Mouse (Mus musculus) MEL (cell line): ENCODE results near the gene Nfkbib. TPM values are rescaled to one million over a fixed set of nuclear protein-coding genes. Genes with fewer than 3 reads are reported as not detected.

ENCODE experiments used
- DNase-seq: peaks from one replicate; pipeline ENCODE4 v3.0.0; 2011; ENCODE audit warnings: low read depth, low spot score
- H3K27ac ChIP-seq: 2 replicates; pipeline ENCODE4 v1.5.1; 2012; ENCODE audit warnings: low read depth, mild to moderate bottlenecking, control low read depth, low read length, moderate library complexity; ENCODE audit not compliant: control insufficient read depth
- H3K27me3 ChIP-seq, 2 experiments: fragments of 150-350 bp in 1 of 2; sonication (generic) in 1 of 2; 2 replicates each; pipeline ENCODE4 v1.6.1; 2012; ENCODE audit warnings: low read length in 2 of 2, mild to moderate bottlenecking in 2 of 2, improper control_type of control experiment in 1 of 2, moderate library complexity in 1 of 2; ENCODE audit not compliant: insufficient read depth in 2 of 2, control insufficient read depth in 1 of 2
- H3K36me3 ChIP-seq, 2 experiments: 2 replicates each; pipeline ENCODE4 v1.6.1; 2012 to 2014; ENCODE audit warnings: low read length in 2 of 2, improper control_type of control experiment in 1 of 2, inconsistent platforms in 1 of 2, mild to moderate bottlenecking in 1 of 2; ENCODE audit not compliant: insufficient read depth in 2 of 2, control insufficient read depth in 1 of 2
- H3K4me1 ChIP-seq, 2 experiments: fragments of 150-350 bp in 1 of 2; sonication (generic) in 1 of 2; 2 replicates each; pipeline ENCODE4 v1.6.1; 2012; ENCODE audit warnings: low read length in 2 of 2, improper control_type of control experiment in 1 of 2, mild to moderate bottlenecking in 1 of 2; ENCODE audit not compliant: insufficient read depth in 2 of 2, control insufficient read depth in 1 of 2
- H3K4me3 ChIP-seq, 2 experiments: fragments of 150-350 bp in 1 of 2; sonication (generic) in 1 of 2; 2 replicates each; pipeline ENCODE4 v1.5.1; 2012; ENCODE audit warnings: low read depth in 2 of 2, low read length in 2 of 2, mild to moderate bottlenecking in 2 of 2, moderate library complexity in 2 of 2, control low read depth in 1 of 2, improper control_type of control experiment in 1 of 2; ENCODE audit not compliant: control insufficient read depth in 1 of 2, insufficient read depth in 1 of 2
- H3K79me2 ChIP-seq: 2 replicates; pipeline ENCODE4 v1.6.1; 2012; ENCODE audit warnings: mild to moderate bottlenecking, low read length, moderate library complexity; ENCODE audit not compliant: control insufficient read depth, poor library complexity, insufficient read depth
- H3K9ac ChIP-seq: 2 replicates; pipeline ENCODE4 v1.6.1; 2012; ENCODE audit warnings: low read depth, mild to moderate bottlenecking, control low read depth, low read length, moderate library complexity; ENCODE audit not compliant: control insufficient read depth, poor library complexity, severe bottlenecking
- H3K9me3 ChIP-seq: fragments of 150-350 bp; sonication (generic); replicated peaks from 2 replicates; pipeline ENCODE4 v1.6.1; 2012; ENCODE audit warnings: mild to moderate bottlenecking, low read length, improper control_type of control experiment, moderate library complexity; ENCODE audit not compliant: insufficient read depth
- BHLHE40 ChIP-seq: IDR thresholded peaks from 2 replicates; pipeline ENCODE4 v1.6.1; 2012; ENCODE audit warnings: low read depth, mild to moderate bottlenecking, inconsistent platforms, low read length, improper control_type of control experiment, borderline replicate concordance
- CHD2 ChIP-seq: IDR thresholded peaks from 2 replicates; pipeline ENCODE4 v1.6.1; 2011; ENCODE audit warnings: low read length, improper control_type of control experiment
- CTCF ChIP-seq, 3 experiments: IDR thresholded peaks in 2 of 3; conservative IDR thresholded peaks in 1 of 3; 2 replicates each; pipeline ENCODE4 v1.5.1; 2011 to 2012; ENCODE audit warnings: low read length in 3 of 3, low read depth in 2 of 3, mild to moderate bottlenecking in 2 of 3, improper control_type of control experiment in 1 of 3, inconsistent platforms in 1 of 3, mixed read lengths in 1 of 3, moderate library complexity in 1 of 3; ENCODE audit not compliant: control insufficient read depth in 1 of 3, insufficient read depth in 1 of 3, poor library complexity in 1 of 3, severe bottlenecking in 1 of 3
- E2F4 ChIP-seq: IDR thresholded peaks from 2 replicates; pipeline ENCODE4 v1.6.1; 2011; ENCODE audit warnings: low read depth, low read length, improper control_type of control experiment, borderline replicate concordance
- EP300 ChIP-seq, 2 experiments: IDR thresholded peaks; 2 replicates each; pipeline ENCODE4 v1.6.1; 2011; ENCODE audit warnings: improper control_type of control experiment in 2 of 2, low read length in 2 of 2, low read depth in 1 of 2, mild to moderate bottlenecking in 1 of 2
- ETS1 ChIP-seq: IDR thresholded peaks from 2 replicates; pipeline ENCODE4 v1.6.1; 2012; ENCODE audit warnings: low read depth, mild to moderate bottlenecking, inconsistent platforms, low read length, improper control_type of control experiment, moderate library complexity
- GATA1 ChIP-seq: IDR thresholded peaks from 2 replicates; pipeline ENCODE4 v1.6.1; 2011; ENCODE audit warnings: low read depth, low read length, improper control_type of control experiment
- HCFC1 ChIP-seq: IDR thresholded peaks from 2 replicates; pipeline ENCODE4 v1.6.1; 2012; ENCODE audit warnings: low read depth, mild to moderate bottlenecking, inconsistent platforms, low read length, improper control_type of control experiment, moderate library complexity
- KAT2A ChIP-seq: conservative IDR thresholded peaks from 2 replicates; pipeline ENCODE4 v1.6.1; 2012; ENCODE audit warnings: low read depth, low read length, improper control_type of control experiment, inconsistent platforms
- MAX ChIP-seq: IDR thresholded peaks from 2 replicates; pipeline ENCODE4 v1.6.1; 2011; ENCODE audit warnings: low read length, improper control_type of control experiment
- MAZ ChIP-seq: IDR thresholded peaks from 2 replicates; pipeline ENCODE4 v1.6.1; 2012; ENCODE audit warnings: low read depth, mild to moderate bottlenecking, inconsistent platforms, low read length, improper control_type of control experiment
- MEF2A ChIP-seq: IDR thresholded peaks from 2 replicates; pipeline ENCODE4 v1.6.1; 2014; ENCODE audit warnings: low read depth, mild to moderate bottlenecking, inconsistent platforms, low read length, improper control_type of control experiment; ENCODE audit not compliant: poor library complexity, insufficient replicate concordance, severe bottlenecking; ENCODE audit errors: extremely low read depth
- MXI1 ChIP-seq: IDR thresholded peaks from 2 replicates; pipeline ENCODE4 v1.6.1; 2011; ENCODE audit warnings: mild to moderate bottlenecking, low read depth, low read length, improper control_type of control experiment
- MYB ChIP-seq: IDR thresholded peaks from 2 replicates; pipeline ENCODE4 v1.6.1; 2011; ENCODE audit warnings: mild to moderate bottlenecking, low read depth, low read length, improper control_type of control experiment
- NRF1 ChIP-seq: IDR thresholded peaks from 2 replicates; pipeline ENCODE4 v1.6.1; 2014; ENCODE audit warnings: low read depth, mild to moderate bottlenecking, inconsistent platforms, low read length, improper control_type of control experiment, moderate library complexity; ENCODE audit not compliant: poor library complexity, insufficient read depth, severe bottlenecking
- POLR2A ChIP-seq, 2 experiments: IDR thresholded peaks; 2 replicates each; pipeline ENCODE4 v1.6.1; 2011 to 2012; ENCODE audit warnings: low read length in 2 of 2, mild to moderate bottlenecking in 2 of 2, control low read depth in 1 of 2, improper control_type of control experiment in 1 of 2, low read depth in 1 of 2, moderate library complexity in 1 of 2; ENCODE audit not compliant: control insufficient read depth in 1 of 2, insufficient read depth in 1 of 2, poor library complexity in 1 of 2
- RCOR1 ChIP-seq: IDR thresholded peaks from 2 replicates; pipeline ENCODE4 v1.6.1; 2012; ENCODE audit warnings: low read depth, mild to moderate bottlenecking, inconsistent platforms, low read length, improper control_type of control experiment
- TAL1 ChIP-seq: IDR thresholded peaks from 2 replicates; pipeline ENCODE4 v1.6.1; 2012; ENCODE audit warnings: mild to moderate bottlenecking, inconsistent platforms, low read length, moderate library complexity, mixed read lengths
- USF2 ChIP-seq, 2 experiments: IDR thresholded peaks; 2 replicates each; pipeline ENCODE4 v1.6.1; 2011 to 2012; ENCODE audit warnings: improper control_type of control experiment in 2 of 2, low read length in 2 of 2, borderline replicate concordance in 1 of 2, inconsistent platforms in 1 of 2, low read depth in 1 of 2, mild to moderate bottlenecking in 1 of 2; ENCODE audit not compliant: insufficient read depth in 1 of 2
- ZC3H11A ChIP-seq: IDR thresholded peaks from 2 replicates; pipeline ENCODE4 v1.6.1; 2012; ENCODE audit warnings: low read depth, mild to moderate bottlenecking, inconsistent platforms, low read length, improper control_type of control experiment
- ZNF384 ChIP-seq: IDR thresholded peaks from 2 replicates; pipeline ENCODE4 v1.6.1; 2012; ENCODE audit warnings: low read depth, mild to moderate bottlenecking, inconsistent platforms, low read length, improper control_type of control experiment
- polyA plus RNA-seq, 2 experiments: library from polyadenylated mRNA; stranded (reverse) in 1 of 2; unstranded in 1 of 2; fragments of >175 nt in 1 of 2; fragments of >200 nt in 1 of 2; gene quantifications; 2 replicates each; pipeline versions ENCODE4 v1.2.1 to v1.2.4; 2012; ENCODE audit warnings: low replicate concordance in 2 of 2, low read depth in 1 of 2; ENCODE audit not compliant: insufficient read length in 2 of 2, insufficient read depth in 1 of 2, missing spikeins in 1 of 2
- total RNA-seq: library from RNA; depleted of rRNA; stranded (reverse); fragments of 300-350 nt; gene quantifications from 2 replicates; pipeline ENCODE4 v1.2.3, GENCODE M21; 2012

The Nfkbib gene
- total and polyA plus RNA-seq, 3 experiments = 32.9 to 52.7 TPM; not detected in 1

DNA sequence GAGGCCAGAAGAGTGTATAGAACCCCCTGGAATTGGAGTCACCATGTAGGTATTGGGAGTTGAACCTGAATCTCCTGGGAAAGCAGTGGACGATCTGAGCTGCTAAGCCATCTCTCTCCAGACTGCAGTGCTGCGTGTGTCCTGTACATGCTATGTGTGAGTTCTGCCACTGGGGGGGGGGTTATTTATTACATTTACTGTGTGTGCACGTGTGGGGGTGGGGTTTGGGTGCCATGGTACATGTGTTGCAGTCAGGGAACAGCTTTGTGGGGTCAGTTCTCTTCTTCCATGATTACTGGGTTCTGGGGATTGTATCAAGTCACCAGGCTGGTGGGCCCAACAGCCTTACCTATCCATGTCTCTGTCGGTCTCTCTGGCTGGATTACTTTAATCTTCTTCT, 39.6 kb upstream of the Nfkbib start:
- TF ChIP-seq POLR2A (IDR thresholded peaks at IDR 0.05; ENCODE audit: control insufficient read depth in 1 of 2, insufficient read depth in 1 of 2, low read depth in 1 of 2, low read length in 2 of 2, poor library complexity in 1 of 2) (no peak), MAZ (no peak), BHLHE40 (peak; percentile 75; the same call in 1 of the 2 replicates), CTCF (IDR thresholded peaks at IDR 0.05 in 2 of 3, conservative IDR thresholded peaks at IDR 0.05 in 1 of 3; ENCODE audit: control insufficient read depth in 1 of 3, insufficient read depth in 1 of 3, low read depth in 2 of 3, low read length in 3 of 3, poor library complexity in 1 of 3, severe bottlenecking in 1 of 3) (peak in 1 of 3 experiments; percentile 25; a peak in 2 of 6 replicates), MXI1 (0 out of 2 replicates have a peak, but pooled peaks have one; percentile 24), ZNF384 (0 out of 2 replicates have a peak, but pooled peaks have one; percentile 36), MAX (peak; percentile 44; the same call in 1 of the 2 replicates)
- Histone ChIP-seq H3K9ac (no peak overlapping the region), H3K27ac (no peak overlapping the region), H3K4me1 (peaks cover 18 to 23% of the 10 kb centered on the region in 2 experiments), H3K4me3 (no peak overlapping the region), H3K9me3 (no peaks in the 10 kb centered on the region), H3K27me3 (no peaks in the 10 kb centered on the region), H3K36me3 (peaks cover 1 to 24% of the 10 kb centered on the region in 2 experiments; a peak in 3 of 4 replicates), H3K79me2 (peaks cover 14% of the 10 kb centered on the region)
- peak; percentile 67 for DNase-seq

DNA sequence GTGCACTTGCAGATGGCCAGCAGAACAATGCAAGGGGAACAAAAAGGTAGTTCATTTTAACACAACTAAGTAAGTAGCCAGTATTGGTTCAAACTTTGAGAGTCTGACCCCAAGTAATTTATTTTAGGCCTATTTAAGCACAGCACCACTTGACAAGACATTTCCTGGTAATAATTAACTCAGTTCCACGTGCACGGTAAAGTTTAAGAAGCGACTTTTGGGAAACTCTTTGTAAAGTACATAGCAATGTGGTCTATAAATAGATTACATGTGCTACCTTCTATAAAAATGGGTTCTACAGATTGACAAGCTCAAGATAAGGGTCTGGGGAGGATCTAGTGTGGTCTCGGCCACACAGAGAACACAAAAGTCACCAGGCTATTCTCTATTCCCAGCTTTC, 36.4 kb upstream of the Nfkbib start:
- Histone ChIP-seq H3K4me1 (peaks cover 18 to 24% of the 10 kb centered on the region in 2 experiments), H3K36me3 (peaks cover 0 to 24% of the 10 kb centered on the region in 2 experiments; a peak in 2 of 4 replicates), H3K9me3 (no peaks in the 10 kb centered on the region), H3K79me2 (no peaks in the 10 kb centered on the region; the same call in 1 of the 2 replicates), H3K4me3 (no peak overlapping the region), H3K9ac (no peak overlapping the region), H3K27ac (no peak overlapping the region), H3K27me3 (no peaks in the 10 kb centered on the region)
- DNase-seq = no peak
- TF ChIP-seq USF2 (IDR thresholded peaks at IDR 0.05; ENCODE audit: borderline replicate concordance in 1 of 2, insufficient read depth in 1 of 2, low read depth in 1 of 2, low read length in 2 of 2) = no peak
- 0 out of 2 replicates have a peak, but pooled peaks have one; percentile 35 for TF ChIP-seq MEF2A

DNA sequence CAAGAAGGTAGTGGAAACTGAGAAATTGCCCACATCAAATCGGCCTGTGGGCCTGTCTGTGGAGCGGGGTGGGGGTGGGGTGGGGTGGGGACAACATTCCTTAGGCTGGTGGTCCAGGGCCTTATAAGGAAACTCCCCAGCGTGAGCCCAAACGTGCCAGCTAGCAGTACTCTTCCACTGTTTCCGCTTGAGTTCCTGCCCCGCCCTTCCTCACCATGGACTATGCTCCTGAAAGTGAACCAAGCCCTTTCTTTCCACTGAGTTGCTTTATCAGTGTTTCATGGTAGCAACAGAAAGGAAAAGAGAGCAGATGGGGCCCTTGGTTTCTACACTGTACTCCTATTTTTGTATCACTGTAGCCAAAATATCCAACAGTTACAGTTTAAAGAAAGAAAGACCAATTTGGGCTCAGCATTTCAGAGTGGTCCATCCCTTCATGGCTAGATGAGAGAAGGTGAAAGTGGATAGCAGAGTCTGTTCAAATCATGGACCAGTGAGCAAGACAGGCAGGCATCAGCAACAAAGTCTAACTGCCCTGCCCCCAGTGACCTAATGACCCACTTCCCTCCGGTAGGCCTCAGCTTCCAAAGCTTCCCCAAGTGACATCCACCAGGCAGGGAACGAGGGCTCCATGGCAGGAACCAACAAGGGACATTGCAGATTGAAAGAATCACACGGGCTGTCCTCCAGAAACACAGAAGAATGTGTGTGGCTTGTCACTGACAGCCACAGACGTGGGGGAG, 35.7 kb upstream of the Nfkbib start:
- Histone ChIP-seq H3K9ac (peak overlapping the region; percentile 44), H3K27ac (peak overlapping the region; percentile 72), H3K4me3 (no peak overlapping the region)
- TF ChIP-seq ZC3H11A (no peak), ZNF384 (no peak), ETS1 (peak; percentile 36; the same call in 1 of the 2 replicates), GATA1 (peak; percentile 50; the same call in 1 of the 2 replicates), HCFC1 (0 out of 2 replicates have a peak, but pooled peaks have one; percentile 16), BHLHE40 (peak; percentile 74), MAZ (0 out of 2 replicates have a peak, but pooled peaks have one; percentile 28), NRF1 (no peak), MAX (no peak), MYB (no peak), TAL1 (peak; percentile 25; the same call in 1 of the 2 replicates), EP300 (IDR thresholded peaks at IDR 0.05; ENCODE audit: low read depth in 1 of 2, low read length in 2 of 2) (peak; percentile 25 to 44; a peak in 1 of 4 replicates), KAT2A (no peak), MEF2A (no peak), CHD2 (no peak), E2F4 (no peak), RCOR1 (no peak)

More for the DNA sequence above, 35.7 kb upstream of the Nfkbib start:
- peak; percentile 75 for DNase-seq
- Histone ChIP-seq H3K27me3 (no peaks in the 10 kb centered on the region), H3K9me3 (no peaks in the 10 kb centered on the region), H3K36me3 (peaks cover 0 to 24% of the 10 kb centered on the region in 2 experiments; a peak in 2 of 4 replicates), H3K4me1 (peaks cover 18 to 24% of the 10 kb centered on the region in 2 experiments), H3K79me2 (no peaks in the 10 kb centered on the region; the same call in 1 of the 2 replicates)
